Mouse (Mus musculus) gastrocnemius, postnatal 10 days (tissue): ENCODE data around the gene Lipo4. TPM values are rescaled to one million over a fixed set of nuclear protein-coding genes. Genes with fewer than 3 reads are reported as not detected.
"Not testable (repeated sequence)": the region's sequence is repeated elsewhere in the genome, so short reads cannot be mapped to it uniquely, and the experiment has no call there.

Source experiments
- DNase-seq: peaks from one replicate; pipeline ENCODE4 v3.0.0; 2021; ENCODE audit warnings: mixed read lengths
- long read RNA-seq, 2 experiments: library from polyadenylated mRNA; stranded (forward); transcript quantifications; one replicate each; pipeline ENCODE4 v2.0.0; 2021
- total RNA-seq, 2 experiments: library from RNA; stranded (reverse); gene quantifications; 2 replicates each; pipeline ENCODE4 v1.2.3; 2021

Lipo4 gene
- under 1 TPM; 0.09 to 0.11 TPM for total RNA-seq
- long read RNA-seq, experiment 1 = 0 reads
- long read RNA-seq, experiment 2 = 0 reads

GRCm38 (mm10) chr19:33517680-33518079 is at the start of gene Lipo4:
Gene Lipo4, minus strand, starts transcription at chr19:33517780.
- no peak for DNase-seq

- not testable (repeated sequence) for DNase-seq
Observed at GRCm38 (mm10) chr19:33456426-33456825, 61.2 kb downstream of the Lipo4 start.

- no peak for DNase-seq
Observed at GRCm38 (mm10) chr19:33453725-33454124, 63.9 kb downstream of the Lipo4 start.

Other genes with a start within 250 kb of the Lipo4 start
- gene Rnls, start 125.5 kb downstream of the Lipo4 start, total RNA-seq = 1 to 10 TPM; 5.4 to 6.7 TPM
- not detected for gene Gm8978, start 107.5 kb upstream of the Lipo4 start, total RNA-seq
- gene Lipo2, start 233.6 kb upstream of the Lipo4 start, total RNA-seq = under 1 TPM; 0.12 to 0.20 TPM
- gene Lipo3, start 244.2 kb upstream of the Lipo4 start, total RNA-seq = 1 to 10 TPM; 5.3 TPM